Mouse (Mus musculus) heart, adult 2 months (tissue): Measurements from ENCODE around the gene Gm37240.

Source experiments
- CTCF ChIP-seq: fragments of 200-600 bp; IDR thresholded peaks from 2 replicates; pipeline ENCODE4 v1.8.1; 2022; ENCODE audit warnings: antibody characterized with exemption, mild to moderate bottlenecking, moderate library complexity
- EP300 ChIP-seq: fragments of 200-500 bp; IDR thresholded peaks from 2 replicates; pipeline ENCODE4 v1.6.1; 2011; ENCODE audit warnings: low read depth, low read length, control low read depth; ENCODE audit not compliant: insufficient read depth
- POLR2A ChIP-seq: fragments of 200-500 bp; IDR thresholded peaks from 2 replicates; pipeline ENCODE4 v1.6.1; 2011; ENCODE audit warnings: mild to moderate bottlenecking, low read depth, low read length, control low read depth; ENCODE audit not compliant: insufficient read depth

DNA sequence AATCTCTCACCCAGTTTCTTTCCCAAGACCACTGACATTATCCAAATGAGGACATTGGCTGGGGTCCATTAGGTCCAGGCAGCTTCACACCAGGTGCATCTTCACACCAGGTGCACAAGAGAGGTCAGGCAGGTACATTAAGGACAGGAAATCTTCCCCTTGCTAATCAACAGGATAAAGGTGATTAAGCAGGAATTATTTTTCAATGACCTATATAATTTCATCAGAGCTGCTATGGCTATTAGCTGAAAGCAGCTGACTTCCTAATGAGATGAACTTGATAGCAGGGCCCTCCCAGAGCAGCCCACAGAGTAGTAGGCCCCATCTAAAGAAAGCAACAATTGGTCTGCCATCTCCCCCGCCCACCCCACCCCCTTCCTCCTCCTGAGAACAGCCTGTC, 1.4 kb downstream of the Gm37240 start:
- TF ChIP-seq CTCF (no peak), POLR2A (no peak), EP300 (no peak)
